Mouse (Mus musculus) urinary bladder, postnatal 25 days (tissue): Measurements from ENCODE around the gene Sorcs2.
A peak's percentile ranks its signal among the peaks of the same experiment; 100 is the strongest.
"Not testable (repeated sequence)": the region's sequence is repeated elsewhere in the genome, so short reads cannot be mapped to it uniquely, and the experiment has no call there.

Source experiments
- DNase-seq: peaks from one replicate; pipeline ENCODE4 v3.0.0; 2022; ENCODE audit warnings: low spot score

Sorcs2 gene

GRCm38 (mm10) chr5:36301166-36301565 is 96.8 kb downstream of the Sorcs2 start:
- no peak for DNase-seq

GRCm38 (mm10) chr5:36298049-36298448 is 99.9 kb downstream of the Sorcs2 start:
- no peak for DNase-seq

- no peak for DNase-seq
Measured at GRCm38 (mm10) chr5:36297246-36297645, 100.7 kb downstream of the Sorcs2 start.

- peak; percentile 14 for DNase-seq
Measured at GRCm38 (mm10) chr5:36293109-36293900, 104.6 kb downstream of the Sorcs2 start.

DNA sequence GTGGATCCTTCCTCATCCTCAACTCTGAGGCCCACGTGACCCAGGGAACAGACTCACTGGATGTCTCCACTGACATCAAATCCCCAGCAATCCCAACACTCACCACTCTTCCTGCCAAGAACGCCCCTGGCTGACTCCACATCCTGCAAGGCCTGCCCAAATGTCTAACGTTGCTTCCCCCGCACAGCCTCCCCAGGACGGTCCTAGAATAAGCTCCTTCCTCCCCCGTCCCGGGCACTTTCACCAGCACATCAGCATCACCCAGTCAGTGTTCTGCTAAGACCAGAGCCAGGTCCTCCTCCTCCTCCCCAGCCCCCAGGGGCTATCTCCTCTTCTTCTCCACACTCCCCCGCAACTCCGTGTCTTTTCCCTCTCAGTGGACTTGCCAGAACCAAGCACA is 105.6 kb downstream of the Sorcs2 start:
- no peak for DNase-seq

DNA sequence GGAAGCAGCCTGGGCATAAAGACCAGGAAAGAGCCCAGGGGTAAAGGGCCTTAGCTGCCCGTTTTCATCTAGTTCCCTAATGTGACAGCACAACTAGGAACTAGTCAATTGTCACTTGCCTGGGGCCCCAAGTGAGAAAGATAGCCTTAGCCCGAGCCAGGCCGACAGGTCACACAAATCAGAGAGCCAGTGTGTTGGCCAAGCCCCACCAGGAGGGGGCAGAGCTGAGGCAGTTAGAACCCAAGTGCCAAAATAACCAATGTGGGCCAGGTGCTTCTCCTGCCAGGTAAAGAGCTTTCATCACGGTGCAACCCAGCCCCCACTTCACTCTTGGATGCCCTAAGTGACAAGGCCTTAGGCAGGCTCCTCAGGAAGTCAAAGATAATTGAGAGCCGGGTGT is 106.7 kb downstream of the Sorcs2 start:
- DNase-seq = peak; percentile 35

GRCm38 (mm10) chr5:36285405-36285804 is 112.5 kb downstream of the Sorcs2 start:
- DNase-seq = no peak

DNA sequence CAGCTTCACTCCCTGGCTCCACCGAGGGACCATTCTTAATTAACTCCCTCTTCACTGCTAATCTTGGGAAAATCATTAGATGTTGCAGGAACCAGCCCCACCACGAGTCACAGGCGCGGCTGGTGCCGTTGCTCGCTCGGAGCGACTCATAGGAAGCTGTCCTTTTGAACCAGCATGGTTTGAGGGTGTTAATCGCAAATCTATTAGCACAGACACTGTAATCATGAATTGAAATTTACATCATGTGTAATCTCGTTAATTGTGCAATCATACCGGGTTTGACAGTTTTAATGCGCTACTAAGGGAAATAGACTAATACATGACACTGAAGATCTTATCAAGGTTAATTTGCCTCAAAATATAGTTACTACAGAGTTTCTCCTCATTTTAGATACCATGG is 118.0 kb downstream of the Sorcs2 start:
- no peak for DNase-seq

GRCm38 (mm10) chr5:36274684-36275394 is 123.1 kb downstream of the Sorcs2 start:
- DNase-seq = no peak

DNA sequence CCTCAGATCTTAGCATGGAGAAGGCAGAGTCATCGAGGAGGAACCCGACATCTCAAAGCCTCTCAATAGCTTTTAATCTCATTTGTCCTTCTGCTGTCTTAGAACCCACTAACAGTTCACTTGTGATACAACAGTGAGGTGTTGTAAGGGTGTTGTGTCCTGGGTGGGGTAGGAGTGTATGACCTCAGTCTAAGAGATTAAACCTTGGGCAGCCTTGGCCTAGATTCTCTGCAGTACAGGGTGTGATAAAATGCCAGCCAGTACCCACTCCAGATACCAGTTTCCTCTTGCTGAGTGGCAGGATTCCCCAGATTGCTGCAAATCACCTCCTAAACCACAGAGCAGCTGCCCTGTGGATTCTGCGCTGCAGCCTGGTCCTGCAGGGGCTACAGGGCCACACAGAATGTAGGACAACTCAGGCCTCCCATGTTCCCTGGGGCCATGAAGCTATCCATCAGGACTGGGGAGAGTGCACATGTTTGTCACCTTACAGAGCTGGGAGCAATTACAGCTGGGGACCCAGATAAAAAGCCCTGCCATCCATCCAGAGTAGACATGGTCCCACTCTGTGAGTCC is 130.7 kb downstream of the Sorcs2 start:
- no peak for DNase-seq

DNA sequence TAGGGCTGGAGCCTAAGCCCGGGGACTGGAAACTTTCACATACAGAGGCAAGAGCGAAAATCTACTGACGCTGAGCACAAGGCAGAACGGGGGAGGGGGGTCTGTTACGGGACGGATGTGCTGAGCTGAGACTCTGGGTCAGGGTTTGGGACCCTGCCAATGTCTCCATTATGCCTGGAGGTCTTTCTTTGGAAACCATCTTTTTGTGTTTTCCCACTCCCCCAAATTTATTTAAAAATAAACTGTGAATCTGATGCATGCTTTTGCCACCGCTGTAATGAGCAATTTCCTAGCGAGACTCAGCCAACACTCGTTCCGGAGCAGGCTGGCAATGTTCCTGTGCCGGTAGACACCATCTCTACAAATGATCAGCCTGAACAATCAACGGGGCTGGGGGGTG is 137.1 kb downstream of the Sorcs2 start:
- DNase-seq = no peak

DNA sequence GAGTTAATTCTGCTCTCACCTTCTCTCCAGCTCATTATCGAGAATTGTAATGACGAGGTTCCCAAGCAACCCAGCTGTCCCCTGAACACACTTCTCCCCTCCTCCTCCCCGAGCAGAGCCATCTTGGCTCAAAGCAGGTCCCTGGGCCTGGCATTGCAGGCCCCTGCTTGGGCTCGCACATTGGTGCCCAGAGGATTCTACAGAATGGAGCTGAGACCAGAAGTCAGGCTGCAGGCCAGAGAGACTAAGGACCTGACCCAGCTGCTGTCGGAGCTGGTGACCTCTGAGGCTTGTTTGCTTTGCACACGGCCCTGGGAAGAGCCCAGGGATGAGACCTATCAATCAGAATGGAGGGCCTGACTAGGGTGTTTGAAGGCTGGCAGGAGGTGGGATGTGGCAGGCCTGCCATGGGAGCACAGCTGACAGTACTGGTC is 138.2 kb downstream of the Sorcs2 start:
- no peak for DNase-seq

DNA sequence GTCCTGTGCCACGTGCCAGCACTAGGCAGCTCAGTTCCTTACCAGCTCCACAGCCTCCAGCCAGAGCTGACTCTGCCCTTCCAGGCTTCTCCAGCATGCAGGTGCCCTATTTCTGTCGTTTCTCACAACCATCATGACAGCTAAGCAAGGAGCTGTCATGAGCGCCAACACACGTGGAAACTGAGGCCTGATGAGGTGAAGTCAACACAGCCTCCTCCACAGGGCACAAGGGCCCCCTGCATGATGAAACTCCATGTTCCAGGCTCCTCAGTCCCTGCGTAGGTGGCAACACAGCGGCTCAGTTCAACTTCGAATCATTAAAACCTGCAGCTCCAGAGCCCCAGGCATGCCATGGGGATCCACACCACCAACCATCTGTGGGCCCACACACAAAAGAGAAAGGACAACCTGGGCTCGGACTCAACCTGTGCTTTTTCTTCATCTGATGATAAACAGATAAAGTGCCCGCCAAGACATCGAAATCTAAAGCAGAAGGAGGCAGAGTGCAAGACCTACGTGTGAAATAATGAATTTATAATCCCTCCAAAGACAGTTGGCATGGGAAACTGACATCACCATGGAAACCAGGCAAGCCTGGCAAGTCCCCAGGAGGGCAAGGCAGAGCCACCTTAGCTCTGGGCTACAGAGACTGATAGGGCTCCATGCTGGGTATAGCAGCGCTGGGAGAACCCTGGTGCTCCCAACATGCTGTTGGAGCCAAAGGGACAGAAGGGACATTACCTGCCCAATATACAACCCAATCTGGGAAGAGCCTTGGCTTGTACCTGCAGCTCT is 139.4 kb downstream of the Sorcs2 start:
- no peak for DNase-seq

DNA sequence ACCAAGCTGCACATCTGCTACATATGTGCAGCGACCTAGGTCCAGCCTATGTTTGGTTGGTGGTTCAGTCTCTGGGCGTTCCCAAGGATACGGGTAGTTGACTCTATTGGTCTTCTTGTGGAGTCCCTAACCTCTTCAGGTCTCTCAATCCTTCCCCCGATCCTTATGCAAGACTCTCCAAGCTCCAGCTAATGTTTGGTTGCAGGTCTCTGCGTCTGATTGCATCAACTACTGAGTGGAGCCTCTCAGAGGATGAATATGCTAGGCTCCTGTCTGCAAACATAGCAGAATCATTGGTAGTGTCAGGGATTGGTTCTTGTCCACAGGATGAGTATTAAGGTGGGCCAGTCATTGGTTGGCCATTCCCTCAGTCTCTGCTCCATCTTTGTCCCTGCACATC is 140.9 kb downstream of the Sorcs2 start:
- no peak for DNase-seq

- no peak for DNase-seq
Measured at GRCm38 (mm10) chr5:36254642-36255516, 143.1 kb downstream of the Sorcs2 start.

DNA sequence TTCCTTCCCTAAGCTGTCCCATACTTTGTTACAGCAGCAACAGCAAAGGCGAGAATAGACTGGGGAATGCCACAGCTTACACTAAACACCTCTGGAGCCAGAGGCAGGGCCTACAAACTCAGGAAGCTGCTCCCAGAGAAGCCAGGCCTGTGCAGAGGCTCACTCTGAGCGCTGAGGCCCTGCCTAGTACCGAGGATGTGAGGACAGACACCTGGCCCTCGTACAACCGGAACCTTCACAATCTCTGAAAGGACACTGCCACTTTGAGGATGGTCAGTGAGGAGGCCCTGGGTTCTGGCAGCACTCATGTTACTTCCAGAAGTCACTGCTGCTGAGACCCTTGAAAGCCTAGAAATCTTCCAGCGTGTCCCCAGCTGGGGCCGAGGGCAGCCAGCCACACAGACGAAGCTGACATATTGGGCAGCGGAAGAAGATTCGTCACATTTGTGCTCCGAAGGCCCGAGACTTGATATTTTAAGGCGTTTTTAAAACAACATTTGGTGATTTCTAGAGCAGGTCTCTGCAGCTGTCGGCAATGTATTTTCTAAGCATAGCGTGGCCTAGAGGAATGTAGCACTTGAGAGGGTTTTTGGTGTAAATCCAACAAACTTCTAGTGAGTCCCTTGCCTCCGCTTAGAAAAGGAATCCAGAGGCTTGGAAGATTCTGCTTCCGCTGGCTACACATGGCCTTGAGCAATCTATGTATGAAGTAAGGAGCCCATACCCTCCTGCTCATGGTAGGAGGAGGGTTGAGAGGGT is 145.0 kb downstream of the Sorcs2 start:
- DNase-seq = no peak

DNA sequence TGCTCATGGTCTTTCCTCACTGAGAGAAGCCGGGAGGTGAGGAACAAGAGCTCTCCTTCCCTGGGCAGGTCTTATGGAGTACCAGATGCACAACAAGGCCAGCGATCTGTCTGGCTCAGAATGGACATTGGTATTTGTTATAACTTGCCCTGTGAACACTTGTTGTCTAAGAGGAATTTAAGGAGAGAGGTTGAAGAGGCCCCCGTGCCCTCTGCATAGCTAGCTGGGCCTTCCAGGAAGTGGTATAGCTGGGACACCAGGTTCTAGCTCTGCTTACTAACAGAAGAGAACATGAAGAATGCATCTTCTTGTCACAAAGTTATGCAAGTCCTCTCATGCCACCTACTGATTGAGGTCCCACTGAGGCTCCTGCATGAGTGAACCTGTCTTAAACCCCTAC is 149.9 kb downstream of the Sorcs2 start:
- no peak for DNase-seq

GRCm38 (mm10) chr5:36237526-36237925 is 160.4 kb downstream of the Sorcs2 start:
- DNase-seq = not testable (repeated sequence)

DNA sequence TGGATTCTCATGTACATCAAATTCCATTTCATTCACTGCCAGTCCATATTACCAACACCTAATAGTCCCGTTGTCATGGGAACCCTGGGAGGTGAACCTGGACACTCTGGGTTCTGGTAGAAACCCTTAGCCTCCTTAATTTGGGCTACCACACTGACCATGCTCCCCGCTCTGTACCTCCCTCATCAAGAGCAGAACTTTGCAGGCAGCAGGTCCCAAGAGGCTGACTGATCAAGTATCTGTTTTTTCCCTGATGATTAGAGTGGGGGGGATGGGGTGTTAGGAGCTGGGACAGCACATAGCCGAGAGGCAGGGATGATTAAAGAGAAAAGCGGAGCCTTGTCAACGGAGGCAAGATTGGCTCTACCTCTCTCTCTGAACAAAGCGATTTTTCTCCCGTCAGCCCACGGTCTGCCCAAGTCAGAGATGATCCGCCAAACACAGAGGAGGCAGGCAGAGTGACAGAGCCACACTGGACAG is 167.6 kb downstream of the Sorcs2 start:
- DNase-seq = no peak
